Mouse (Mus musculus): ENCODE results near the gene Cacna1s. TPM values are rescaled to one million over a fixed set of nuclear protein-coding genes. Genes with fewer than 3 reads are reported as not detected.

The Cacna1s gene
- total RNA-seq (2021): 1 to 10 TPM; 6.0 to 9.7 TPM
- long read RNA-seq, experiment 1, partial matches to known transcripts: 3 of 4 reads
- long read RNA-seq, experiment 1, other reads (novel, unspliced or antisense): 1 of 4 reads
- long read RNA-seq, experiment 2, partial matches to known transcripts: 2 of 2 reads
- long read RNA-seq, experiment 2, other reads (novel, unspliced or antisense): 0 of 2 reads

DNA sequence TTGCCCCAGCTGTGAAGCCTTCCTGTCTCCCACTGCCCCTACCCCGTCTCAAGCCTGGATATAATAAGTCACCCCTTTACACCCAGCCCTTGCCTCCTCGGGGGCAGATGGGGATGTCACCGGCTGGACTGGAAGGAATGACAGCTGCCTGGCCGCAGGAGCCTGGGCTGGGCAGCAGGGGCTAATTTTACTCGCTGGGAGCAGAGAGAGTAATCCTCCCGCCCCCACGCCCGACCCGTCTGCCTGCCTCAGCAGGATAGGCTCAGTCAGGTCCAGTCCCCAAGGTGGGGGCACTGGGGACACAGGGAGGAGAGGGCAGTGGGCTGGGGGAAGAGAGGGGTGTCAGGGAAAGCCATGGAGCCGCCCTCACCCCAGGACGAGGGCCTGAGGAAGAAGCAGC, at the start of gene Cacna1s:
Gene Cacna1s (plus strand): TSS at position 204 of the 400 bp plus-strand sequence.
- DNase-seq (ENCODE audit: low spot score in 2 of 2): no peak

- DNase-seq (ENCODE audit: low spot score in 2 of 2): no peak
Observed at GRCm38 (mm10) chr1:136006292-136006748, 46.2 kb upstream of the Cacna1s start, which contains the start of gene Igfn1. Igfn1 (minus strand) TSS chr1:136006342.

- peak; percentile 33 to 68 for DNase-seq (ENCODE audit: low spot score in 2 of 2)
Observed at GRCm38 (mm10) chr1:136007211-136008158, 45.1 kb upstream of the Cacna1s start, which contains the start of gene Tmem9. Tmem9 (plus strand) TSS chr1:136008150.

GRCm38 (mm10) chr1:136008159-136008533, 44.4 kb upstream of the Cacna1s start:
- no peak for DNase-seq (ENCODE audit: low spot score in 2 of 2)

DNA sequence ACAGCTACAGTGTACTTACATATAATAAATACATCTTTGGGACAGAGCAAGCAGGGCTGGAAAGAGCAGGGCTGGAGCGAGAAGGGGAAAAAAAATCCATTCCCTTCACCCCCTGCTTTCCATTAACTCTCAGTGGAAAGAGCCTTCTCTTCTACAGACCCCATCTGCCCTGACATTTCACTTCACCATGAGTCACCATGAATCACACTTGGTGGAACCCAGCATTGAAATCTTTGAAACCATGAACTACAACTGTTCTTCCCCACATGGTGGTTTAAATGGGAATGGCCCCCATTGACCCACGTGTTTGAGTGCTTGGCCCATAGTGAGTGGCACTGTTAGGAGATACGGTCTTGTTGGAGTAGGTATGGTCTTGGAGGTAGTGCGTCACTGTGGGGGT, 42.3 kb upstream of the Cacna1s start:
- no peak for DNase-seq (ENCODE audit: low spot score in 2 of 2)

GRCm38 (mm10) chr1:136013513-136013912, 39.0 kb upstream of the Cacna1s start:
- DNase-seq (ENCODE audit: low spot score in 2 of 2): no peak

- DNase-seq (ENCODE audit: low spot score in 2 of 2): no peak
Observed at GRCm38 (mm10) chr1:136014796-136015502, 37.6 kb upstream of the Cacna1s start.

DNA sequence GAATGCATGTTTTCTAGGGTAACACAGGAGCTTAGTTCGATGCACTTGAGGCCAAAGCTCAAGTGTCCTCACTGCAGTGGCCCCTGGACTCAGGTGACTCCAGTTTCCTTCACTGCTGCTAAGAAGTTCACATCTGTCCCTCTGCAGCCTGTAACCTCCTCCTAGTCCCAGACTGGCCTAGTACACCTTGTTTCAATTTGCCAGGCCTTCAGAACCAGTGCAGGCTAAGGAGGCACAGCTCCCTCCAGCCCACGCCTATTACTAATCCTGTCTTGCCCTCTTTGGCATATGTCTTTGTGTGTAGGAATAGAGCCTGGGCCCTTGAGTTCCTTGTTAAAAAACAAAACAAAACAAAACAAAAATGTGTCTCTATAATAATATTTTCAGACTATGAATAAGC, 35.2 kb upstream of the Cacna1s start:
- DNase-seq (ENCODE audit: low spot score in 2 of 2): no peak

- DNase-seq (ENCODE audit: low spot score in 2 of 2): peak; percentile 58 to 75
Observed at GRCm38 (mm10) chr1:136017907-136018313, 34.6 kb upstream of the Cacna1s start.

- peak in 1 of 2 experiments; percentile 6 for DNase-seq (ENCODE audit: low spot score in 2 of 2)
Observed at GRCm38 (mm10) chr1:136018390-136019189, 34.0 kb upstream of the Cacna1s start.

DNA sequence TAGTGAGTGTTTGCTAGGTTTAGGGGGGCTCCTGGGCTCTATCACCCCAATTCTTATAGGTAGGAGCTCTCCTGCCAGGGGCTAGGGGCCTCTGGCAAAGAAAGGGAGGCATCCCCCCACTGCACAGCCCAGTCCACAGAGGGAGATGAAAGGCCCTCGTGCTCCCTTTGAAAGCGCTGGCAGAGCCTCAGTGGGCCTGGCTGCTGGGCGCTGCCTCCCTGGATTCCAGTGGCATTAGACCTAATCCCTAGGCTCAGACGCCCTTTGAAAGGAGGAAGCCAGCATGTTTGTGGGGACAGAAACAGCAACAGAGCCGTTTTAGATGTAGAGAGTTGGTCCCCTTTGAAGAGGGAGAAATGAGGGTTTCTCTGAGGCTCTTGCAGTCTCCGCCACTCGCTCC, 22.3 kb upstream of the Cacna1s start:
- DNase-seq (ENCODE audit: low spot score in 2 of 2): no peak

GRCm38 (mm10) chr1:136031697-136032096, 20.9 kb upstream of the Cacna1s start:
- no peak for DNase-seq (ENCODE audit: low spot score in 2 of 2)

- DNase-seq (ENCODE audit: low spot score in 2 of 2): no peak
Observed at GRCm38 (mm10) chr1:136032961-136033360, 19.6 kb upstream of the Cacna1s start.

DNA sequence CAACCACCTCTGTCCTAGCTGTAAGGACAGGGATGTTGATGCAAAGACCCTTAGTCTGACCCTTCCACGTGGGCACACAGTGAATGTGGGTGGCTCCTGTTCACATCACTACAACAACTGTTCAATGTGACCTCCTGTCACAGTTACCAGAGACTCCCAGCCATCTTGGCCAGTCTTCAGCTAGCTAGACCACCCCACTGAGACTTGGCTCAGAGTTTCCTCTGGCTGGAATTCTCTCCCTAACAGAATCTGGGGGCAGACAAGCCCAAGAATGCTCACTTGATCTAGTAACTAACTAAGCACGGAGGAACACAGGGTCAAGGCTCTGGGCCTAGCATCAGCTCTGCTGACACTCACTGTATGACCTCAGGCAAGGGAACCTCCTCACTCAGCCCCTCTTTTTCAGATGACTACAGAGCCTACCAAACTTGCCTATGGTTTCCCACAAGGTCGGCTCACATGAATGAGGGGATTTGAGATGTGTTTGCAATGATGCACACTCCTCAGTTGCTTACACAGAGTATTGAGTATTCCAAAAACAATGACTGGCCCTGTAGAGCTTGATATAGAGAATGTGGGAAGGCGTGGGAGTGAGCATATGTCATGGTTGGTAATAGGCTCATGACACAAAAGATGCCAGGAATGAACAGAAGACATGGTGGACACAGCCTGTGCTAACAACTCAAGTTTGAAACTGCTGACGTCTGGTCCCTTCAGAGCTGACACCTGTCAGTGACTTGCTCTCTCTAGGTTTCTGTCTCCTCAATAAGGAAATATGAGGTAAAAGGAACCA, 13.6 kb upstream of the Cacna1s start:
- DNase-seq (ENCODE audit: low spot score in 2 of 2): no peak

- DNase-seq (ENCODE audit: low spot score in 2 of 2): no peak
Observed at GRCm38 (mm10) chr1:136040452-136040851, 12.1 kb upstream of the Cacna1s start.

DNA sequence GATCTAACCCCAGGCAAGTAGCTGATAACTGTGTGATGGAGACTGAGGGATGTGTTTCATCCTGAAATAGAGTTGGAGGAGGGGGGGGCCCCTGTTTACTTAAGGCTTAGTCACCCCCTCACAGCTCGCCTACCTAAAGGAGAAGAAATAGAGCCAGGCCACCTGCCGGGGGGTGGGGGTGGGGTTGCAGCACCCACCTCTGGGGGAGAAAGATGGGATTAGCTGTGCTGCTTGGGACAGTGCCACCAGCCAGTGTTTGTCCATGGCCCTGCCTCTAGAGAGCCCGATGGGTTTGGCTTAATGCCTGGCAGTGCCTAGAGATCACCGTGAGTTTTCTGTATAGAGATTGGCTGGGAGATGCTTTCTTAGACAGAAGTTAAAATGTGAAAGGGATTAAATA, 11.7 kb upstream of the Cacna1s start:
- DNase-seq (ENCODE audit: low spot score in 2 of 2): no peak

DNA sequence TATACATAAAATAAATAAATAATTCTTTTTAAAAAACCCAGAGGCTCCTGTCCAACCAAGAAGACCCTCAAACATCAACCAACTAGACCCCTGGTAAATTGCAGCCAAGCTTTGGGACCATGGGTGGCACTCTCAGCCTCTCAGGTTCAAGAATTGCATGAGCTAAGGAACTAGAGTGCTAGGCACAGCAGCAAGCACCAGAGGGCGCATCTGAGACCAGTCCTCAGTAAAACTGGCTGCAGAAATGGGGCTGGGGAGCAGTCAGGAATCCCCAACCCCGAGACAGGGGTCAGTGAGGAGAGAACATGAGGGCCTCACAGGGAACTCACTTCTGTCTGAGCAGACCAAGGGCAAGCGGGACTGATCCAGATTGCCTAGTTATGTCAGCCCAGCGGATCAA, 6.8 kb upstream of the Cacna1s start:
- no peak for DNase-seq (ENCODE audit: low spot score in 2 of 2)

DNA sequence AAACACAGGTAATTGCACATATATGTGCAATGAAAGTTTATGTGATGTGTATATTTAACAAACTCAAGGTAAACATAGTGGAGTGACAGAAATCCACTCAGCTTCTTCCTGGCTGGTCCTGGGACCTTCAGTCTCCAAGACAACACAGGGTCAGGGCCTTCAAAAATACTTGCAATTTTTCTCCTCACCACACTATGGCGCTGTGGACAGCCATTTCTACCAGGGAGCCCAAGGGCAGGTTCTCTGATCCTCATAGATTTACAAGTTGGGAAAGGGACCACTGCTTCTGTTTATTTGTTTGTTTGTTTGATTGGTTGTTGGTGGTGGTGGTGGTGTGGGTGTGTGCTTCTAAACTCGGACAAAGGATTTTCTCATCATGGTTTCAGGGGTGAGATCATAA, 5.1 kb upstream of the Cacna1s start:
- no peak for DNase-seq (ENCODE audit: low spot score in 2 of 2)

DNA sequence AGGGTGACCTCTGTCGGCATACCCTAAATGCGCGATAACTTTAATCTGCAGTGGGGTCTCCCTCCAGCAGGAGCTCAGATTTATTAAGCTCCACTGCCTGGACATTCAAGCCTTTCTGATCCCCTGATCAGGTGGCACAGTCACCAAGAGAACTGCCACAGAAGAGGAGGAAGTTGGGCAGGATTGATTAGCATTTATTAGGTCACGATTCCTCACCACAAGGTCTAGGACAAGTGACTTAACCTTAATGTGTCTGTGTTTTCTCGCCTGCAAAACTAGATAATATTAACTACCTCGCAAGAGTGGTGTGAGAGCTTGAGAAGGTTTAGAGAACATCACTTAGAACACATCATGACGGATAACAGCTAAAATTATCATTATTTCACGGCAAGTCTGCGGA, 4.7 kb upstream of the Cacna1s start:
- no peak for DNase-seq (ENCODE audit: low spot score in 2 of 2)

Measured in adrenal gland, postnatal 4 days (tissue).